Mouse (Mus musculus) midbrain, postnatal 0 days (tissue): ENCODE data around the gene Pcsk2. TPM values are rescaled to one million over a fixed set of nuclear protein-coding genes. Genes with fewer than 3 reads are reported as not detected.
A peak's percentile ranks its signal among the peaks of the same experiment; 100 is the strongest.

Source experiments
- ATAC-seq: fragments of 200-750 bp; cut with Nextera tagmentation; 2 replicates; pipeline ENCODE4 v1.8.0; 2017; ENCODE audit warnings: moderate number of reproducible peaks, mild to moderate bottlenecking, moderate TSS enrichment, moderate library complexity; ENCODE audit not compliant: low FRiP score
- DNase-seq: peaks from one replicate; pipeline ENCODE4 v3.0.0-alpha.2; 2015; ENCODE audit warnings: low spot score
- H3K27ac ChIP-seq: fragments of 300-500 bp; sonication (generic); 2 replicates; pipeline ENCODE4 v1.5.1; 2014; ENCODE audit warnings: low read depth, mild to moderate bottlenecking, low read length, mixed read lengths
- H3K27me3 ChIP-seq: fragments of 300-500 bp; sonication (generic); 2 replicates; pipeline ENCODE4 v1.6.1; 2014; ENCODE audit warnings: low read length, control low read depth, mixed read lengths; ENCODE audit not compliant: insufficient read depth
- H3K36me3 ChIP-seq: fragments of 300-500 bp; sonication (generic); 2 replicates; pipeline ENCODE4 v1.6.1; 2014; ENCODE audit warnings: low read length, control low read depth, mixed read lengths; ENCODE audit not compliant: insufficient read depth
- H3K4me1 ChIP-seq: fragments of 300-500 bp; sonication (generic); 2 replicates; pipeline ENCODE4 v1.6.1; 2014; ENCODE audit warnings: mild to moderate bottlenecking, control low read depth, antibody characterized with exemption, low read length, mixed read lengths; ENCODE audit not compliant: insufficient read depth
- H3K4me2 ChIP-seq: fragments of 300-500 bp; sonication (generic); 2 replicates; pipeline ENCODE4 v1.6.1; 2014; ENCODE audit warnings: low read depth, mild to moderate bottlenecking, low read length, mixed read lengths; ENCODE audit not compliant: poor library complexity, severe bottlenecking
- H3K4me3 ChIP-seq: fragments of 300-500 bp; sonication (generic); 2 replicates; pipeline ENCODE4 v1.5.1; 2014; ENCODE audit warnings: low read depth, mild to moderate bottlenecking, low read length, moderate library complexity
- H3K9ac ChIP-seq: fragments of 300-500 bp; sonication (generic); replicated peaks from 2 replicates; pipeline ENCODE4 v1.6.1; 2014; ENCODE audit warnings: mild to moderate bottlenecking, low read length, moderate library complexity, mixed read lengths; ENCODE audit not compliant: poor library complexity, severe bottlenecking
- H3K9me3 ChIP-seq: fragments of 300-500 bp; sonication (generic); 2 replicates; pipeline ENCODE4 v1.6.1; 2016; ENCODE audit warnings: low read length, control low read depth
- CTCF ChIP-seq: IDR thresholded peaks from 2 replicates; pipeline ENCODE4 v1.5.1; 2016; ENCODE audit warnings: antibody characterized with exemption, mild to moderate bottlenecking
- WGBS: fragments of 180-500 bp; shearing (Covaris S2); extraction: QIAGEN DNeasy Blood & Tissue Kit; methylation state at CpG from one replicate; pipeline ENCODE4 v1.1.7; 2014; 5-methylcytosine and 5-hydroxymethylcytosine counted together
- polyA plus RNA-seq: library from polyadenylated mRNA; unstranded; fragments of >200 nt; fragmentation: Nextera tagmentation; extraction: Ambion mirVana; gene quantifications from 2 replicates; pipeline ENCODE4 v1.2.1, GENCODE M21; 2015
- total RNA-seq: library from RNA; depleted of rRNA; stranded (reverse); fragments of >200 nt; gene quantifications from 2 replicates; pipeline ENCODE4 v1.2.3, GENCODE M21; 2014; rRNA removed

The Pcsk2 gene
- 60.8 and 66.2 TPM in 2 replicates for total RNA-seq
- 35.5 and 38.3 TPM in 2 replicates for polyA plus RNA-seq

DNA sequence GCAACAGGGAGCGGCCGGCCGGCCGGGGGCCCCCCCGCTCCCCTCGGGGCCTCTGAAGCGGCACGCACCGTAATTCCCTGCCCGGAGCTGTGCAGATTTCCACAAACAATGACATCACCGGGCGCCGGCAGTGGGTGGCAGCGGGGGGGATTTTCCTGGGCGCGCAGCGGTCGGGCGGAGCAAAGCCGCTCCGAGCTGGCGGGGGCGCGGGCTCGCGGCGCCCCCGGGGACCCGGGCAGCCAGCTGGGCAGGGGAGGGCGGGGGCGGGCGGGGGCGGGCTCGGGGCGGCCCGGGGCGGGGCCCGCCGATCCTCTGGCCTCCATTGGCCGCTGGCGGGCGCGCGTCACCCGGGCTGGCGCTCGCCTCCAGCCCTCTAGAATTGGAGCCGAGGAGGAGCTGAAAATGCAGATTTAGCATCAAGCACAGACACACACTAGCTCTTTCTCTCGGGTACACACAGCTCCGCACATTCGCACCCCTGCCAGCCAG, at the start of gene Pcsk2:
Gene Pcsk2 (plus strand): TSS at position 399 of the 489 bp plus-strand sequence.
- no peaks in the 10 kb centered on the region for H3K4me1 ChIP-seq
- H3K27me3 ChIP-seq = peaks cover 10% of the 10 kb centered on the region; the same call in 1 of the 2 replicates
- 1% methylated on average over 27 of the region's 51 CpGs for WGBS
- H3K9ac ChIP-seq = peak within 1 kb of the TSS; percentile 75
- H3K4me2 ChIP-seq = peak within 1 kb of the TSS; percentile 75
- peak within 1 kb of the TSS; percentile 85 for H3K27ac ChIP-seq
- no peak; the same call in 1 of the 2 replicates for TF ChIP-seq CTCF
- ATAC-seq = peak; percentile 94
- DNase-seq = peak; percentile 89
- no peaks in the 10 kb centered on the region for H3K36me3 ChIP-seq
- H3K4me3 ChIP-seq = peak within 1 kb of the TSS; percentile 62
- H3K9me3 ChIP-seq = no peaks in the 10 kb centered on the region

DNA sequence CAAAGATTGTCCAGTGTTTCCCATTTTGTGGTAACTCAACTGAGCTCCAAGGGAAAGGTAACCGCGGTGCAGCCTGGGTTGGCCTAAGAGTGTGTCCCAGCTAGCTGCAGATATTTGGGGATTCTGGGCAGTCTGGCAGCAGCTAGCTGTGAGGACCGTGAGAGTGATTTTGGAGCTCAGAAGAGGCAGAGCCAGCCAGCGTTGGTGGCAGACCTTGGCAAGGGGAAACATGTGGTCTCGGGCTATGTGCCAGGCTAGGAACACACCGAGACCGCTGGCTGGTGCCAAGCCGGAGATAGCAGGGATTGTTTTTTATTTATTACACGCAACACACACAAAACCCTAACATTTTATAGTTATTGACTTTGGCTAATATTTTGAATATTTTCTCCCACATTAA, 45.1 kb upstream of the Pcsk2 start:
- no peak overlapping the region for H3K9ac ChIP-seq
- H3K9me3 ChIP-seq = no peaks in the 10 kb centered on the region
- H3K36me3 ChIP-seq = no peaks in the 10 kb centered on the region
- no peak overlapping the region for H3K4me2 ChIP-seq
- DNase-seq (peak; percentile 74), ATAC-seq (no peak)
- WGBS = 80% methylated on average over 9 of the region's 9 CpGs
- H3K4me3 ChIP-seq = no peak overlapping the region
- no peak overlapping the region for H3K27ac ChIP-seq
- H3K4me1 ChIP-seq = no peaks in the 10 kb centered on the region
- no peaks in the 10 kb centered on the region for H3K27me3 ChIP-seq
- no peak for TF ChIP-seq CTCF

DNA sequence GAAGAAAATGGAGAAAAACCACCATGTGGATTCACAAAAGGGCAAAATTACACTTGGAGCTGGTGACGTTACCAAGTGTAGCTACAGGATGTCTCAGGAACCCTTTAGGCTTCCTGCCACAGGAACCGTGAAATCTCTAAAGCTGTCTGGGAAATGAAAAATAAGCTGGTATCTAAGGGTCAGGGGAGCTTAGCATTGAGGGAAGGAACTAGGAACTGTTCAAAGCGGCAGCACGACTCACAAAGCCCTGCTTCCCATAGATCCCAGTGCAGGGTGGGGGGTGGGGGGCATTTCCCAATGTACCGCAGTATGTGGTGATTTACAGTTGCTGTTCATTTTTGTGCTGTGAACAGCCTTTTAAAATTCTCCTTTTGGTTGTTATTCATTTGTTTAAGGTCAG, 44.2 kb upstream of the Pcsk2 start:
- Histone ChIP-seq H3K4me2 (no peak overlapping the region), H3K4me1 (no peaks in the 10 kb centered on the region), H3K9ac (no peak overlapping the region), H3K4me3 (no peak overlapping the region), H3K27me3 (no peaks in the 10 kb centered on the region), H3K9me3 (no peaks in the 10 kb centered on the region), H3K27ac (peak overlapping the region; percentile 13; the same call in 1 of the 2 replicates), H3K36me3 (no peaks in the 10 kb centered on the region)
- TF ChIP-seq CTCF = no peak
- no peak for DNase-seq
- WGBS = 22% methylated on average over 5 of the region's 5 CpGs
- peak; percentile 41; the same call in 1 of the 2 replicates for ATAC-seq

DNA sequence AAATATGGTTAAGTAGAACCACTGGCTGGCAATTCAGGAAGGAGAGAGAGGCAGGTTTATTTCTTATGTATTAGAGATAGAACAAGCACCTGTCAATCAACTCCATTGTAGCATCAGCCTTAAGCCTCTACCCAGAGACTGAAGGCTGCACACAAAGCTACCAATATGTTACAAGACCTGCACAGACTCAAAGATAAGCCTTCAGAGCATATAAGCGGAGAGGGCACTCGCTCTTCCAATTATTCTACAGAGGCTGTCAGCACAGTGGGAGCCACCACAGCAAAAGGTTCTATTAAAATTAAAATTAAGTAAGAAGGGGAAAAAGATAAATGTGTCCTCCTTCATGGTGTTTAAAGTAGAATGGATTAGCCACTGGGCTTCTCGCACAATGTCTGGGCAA, 43.8 kb upstream of the Pcsk2 start:
- H3K4me1 ChIP-seq = no peaks in the 10 kb centered on the region
- peak overlapping the region; percentile 13; the same call in 1 of the 2 replicates for H3K27ac ChIP-seq
- H3K9me3 ChIP-seq = no peaks in the 10 kb centered on the region
- no peak overlapping the region for H3K9ac ChIP-seq
- DNase-seq (no peak), ATAC-seq (peak; percentile 62; the same call in 1 of the 2 replicates)
- no peaks in the 10 kb centered on the region for H3K27me3 ChIP-seq
- WGBS = 33% methylated on average over 3 of the region's 3 CpGs
- TF ChIP-seq CTCF = no peak
- no peak overlapping the region for H3K4me2 ChIP-seq
- H3K4me3 ChIP-seq = no peak overlapping the region
- H3K36me3 ChIP-seq = no peaks in the 10 kb centered on the region

DNA sequence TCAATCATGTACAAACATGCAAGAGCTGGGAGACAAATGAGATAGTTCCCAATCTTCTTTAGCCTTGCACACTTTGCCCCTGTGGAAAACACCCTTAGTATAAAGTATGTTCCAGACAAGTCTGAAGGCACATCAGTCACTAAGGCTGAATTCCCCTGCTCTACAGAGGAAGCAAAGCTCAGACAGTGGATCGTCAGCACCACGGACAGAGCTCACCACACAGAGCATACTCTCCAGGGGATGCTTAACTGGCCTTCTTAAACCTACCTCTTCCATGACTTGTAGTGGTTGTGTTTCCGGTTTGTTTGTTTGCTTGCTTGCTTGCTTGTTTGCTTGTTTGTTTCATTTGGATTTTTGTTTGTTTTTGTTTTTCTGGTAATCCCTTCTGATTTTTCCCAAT, 9.5 kb upstream of the Pcsk2 start:
- no peak for TF ChIP-seq CTCF
- Histone ChIP-seq H3K36me3 (no peaks in the 10 kb centered on the region), H3K4me2 (no peak overlapping the region), H3K4me1 (no peaks in the 10 kb centered on the region), H3K9ac (no peak overlapping the region), H3K9me3 (no peaks in the 10 kb centered on the region), H3K4me3 (no peak overlapping the region), H3K27ac (no peak overlapping the region), H3K27me3 (no peaks in the 10 kb centered on the region)
- ATAC-seq (no peak), DNase-seq (peak; percentile 36)
- WGBS = 22% methylated on average over 3 of the region's 3 CpGs

DNA sequence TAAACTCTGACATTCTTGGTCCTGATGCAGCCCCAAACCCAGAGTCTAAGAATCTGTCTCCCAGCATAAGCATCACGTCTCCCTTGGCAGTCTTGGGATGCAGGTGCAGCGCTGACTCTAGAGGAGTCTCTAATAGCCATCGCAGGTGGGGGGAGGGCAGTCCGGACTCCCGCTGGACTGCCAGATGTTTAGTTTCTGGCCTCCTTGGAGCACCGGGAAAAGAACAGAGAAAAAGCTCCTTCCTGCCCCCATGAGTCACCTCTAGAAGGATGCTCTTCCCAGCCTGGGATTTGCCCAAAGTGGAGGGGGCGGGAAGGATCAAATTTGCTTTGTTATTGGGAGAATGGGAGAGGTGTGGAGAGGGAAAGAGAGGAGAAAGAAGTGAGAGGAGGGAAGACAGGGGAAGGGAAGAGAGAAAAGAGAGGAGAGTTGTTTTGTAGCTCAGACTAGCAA, 631 bp upstream of the Pcsk2 start:
- WGBS = 0% methylated on average over 7 of the region's 7 CpGs

More for the DNA sequence above, 631 bp upstream of the Pcsk2 start:
- peak; percentile 55 for ATAC-seq
- no peak; the same call in 1 of the 2 replicates for TF ChIP-seq CTCF
- H3K9ac ChIP-seq = peak overlapping the region; percentile 75
- peaks cover 10% of the 10 kb centered on the region; the same call in 1 of the 2 replicates for H3K27me3 ChIP-seq
- peak overlapping the region; percentile 85 for H3K27ac ChIP-seq
- DNase-seq = peak; percentile 51
- H3K9me3 ChIP-seq = no peaks in the 10 kb centered on the region
- peak overlapping the region; percentile 75 for H3K4me2 ChIP-seq
- H3K4me1 ChIP-seq = no peaks in the 10 kb centered on the region
- H3K4me3 ChIP-seq = peak overlapping the region; percentile 62
- no peaks in the 10 kb centered on the region for H3K36me3 ChIP-seq
